Mouse (Mus musculus): ENCODE results near the gene Memo1. TPM values are rescaled to one million over a fixed set of nuclear protein-coding genes. Genes with fewer than 3 reads are reported as not detected.
"Not testable (repeated sequence)": the region's sequence is repeated elsewhere in the genome, so short reads cannot be mapped to it uniquely, and the experiment has no call there.

Memo1 gene
- polyA plus RNA-seq (2014; fragmentation: Nextera tagmentation; extraction: Ambion mirVana), result 86.4 and 89.3 TPM in 2 replicates

DNA sequence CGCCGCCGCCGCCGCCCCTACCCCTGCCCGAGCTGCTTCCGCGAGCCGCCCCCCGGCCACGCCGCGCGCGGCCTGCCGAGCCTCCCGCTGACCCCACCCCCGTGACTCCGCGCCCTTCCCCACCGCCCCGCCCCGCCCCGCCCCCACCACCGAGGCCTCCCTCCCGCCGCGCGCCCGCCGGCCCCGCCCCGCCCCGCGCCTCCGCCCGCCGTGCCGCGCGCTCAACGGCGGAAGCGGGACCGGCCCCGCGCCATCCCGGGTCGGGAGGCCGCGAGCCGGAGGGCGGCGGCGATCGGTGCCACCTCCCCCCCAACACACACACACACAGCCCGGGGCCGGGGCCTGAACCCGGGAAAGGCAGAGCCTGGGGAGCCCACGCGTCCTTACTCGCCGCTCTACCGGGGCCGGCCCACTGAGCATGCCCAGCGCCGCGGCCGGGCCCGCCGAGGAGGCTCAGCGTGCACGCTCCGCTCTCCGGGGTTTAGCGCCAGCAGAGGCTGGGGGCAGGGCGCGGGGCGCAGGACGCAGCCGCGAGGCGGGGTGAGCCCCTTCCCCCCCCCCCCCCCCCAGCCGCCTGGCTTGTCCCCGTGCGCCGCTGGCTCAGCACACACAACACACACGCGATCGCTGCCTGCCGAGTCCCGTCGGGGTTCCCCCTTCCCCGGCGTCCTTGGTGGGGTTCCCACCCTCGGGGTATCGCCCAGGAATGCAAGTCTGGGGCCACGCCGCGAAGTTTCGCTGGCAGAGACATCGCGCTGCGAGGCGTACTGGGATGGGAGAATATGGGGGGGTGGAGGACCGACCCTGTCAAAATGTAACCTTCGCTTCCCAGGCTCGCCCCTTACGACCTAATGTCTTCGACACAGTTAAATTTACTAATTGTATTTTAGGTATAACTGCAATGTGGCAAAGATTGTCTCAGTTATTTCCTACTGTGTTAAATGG, at the start of gene Memo1:
Gene Memo1, minus strand, starts transcription at position 496 of the 945 bp plus-strand sequence.
- H3K27me3 ChIP-seq (ENCODE audit: control insufficient read depth, insufficient read depth, low read length), result no peaks in the 10 kb centered on the region
- no peaks in the 10 kb centered on the region for H3K9me3 ChIP-seq (ENCODE audit: control insufficient read depth, low read length)
- ATAC-seq (ENCODE audit: insufficient read depth, low FRiP score, low TSS enrichment), result peak; percentile 89
- peak within 1 kb of the TSS; percentile 95 for H3K9ac ChIP-seq (ENCODE audit: low read length)
- peaks cover 10% of the 10 kb centered on the region; the same call in 1 of the 2 replicates for H3K4me1 ChIP-seq (ENCODE audit: control insufficient read depth, insufficient read depth, low read length)
- peak within 1 kb of the TSS; percentile 77 for H3K4me2 ChIP-seq (ENCODE audit: low read depth)
- peak; percentile 90 for DNase-seq (ENCODE audit: low spot score)
- H3K27ac ChIP-seq (ENCODE audit: low read depth, low read length), result peak within 1 kb of the TSS; percentile 94
- H3K36me3 ChIP-seq (ENCODE audit: control insufficient read depth, insufficient read depth, low read length), result peaks cover 2% of the 10 kb centered on the region
- H3K4me3 ChIP-seq (ENCODE audit: low read depth, low read length), result peak within 1 kb of the TSS; percentile 97
- 0% methylated on average over 26 of the region's 110 CpGs for WGBS

DNA sequence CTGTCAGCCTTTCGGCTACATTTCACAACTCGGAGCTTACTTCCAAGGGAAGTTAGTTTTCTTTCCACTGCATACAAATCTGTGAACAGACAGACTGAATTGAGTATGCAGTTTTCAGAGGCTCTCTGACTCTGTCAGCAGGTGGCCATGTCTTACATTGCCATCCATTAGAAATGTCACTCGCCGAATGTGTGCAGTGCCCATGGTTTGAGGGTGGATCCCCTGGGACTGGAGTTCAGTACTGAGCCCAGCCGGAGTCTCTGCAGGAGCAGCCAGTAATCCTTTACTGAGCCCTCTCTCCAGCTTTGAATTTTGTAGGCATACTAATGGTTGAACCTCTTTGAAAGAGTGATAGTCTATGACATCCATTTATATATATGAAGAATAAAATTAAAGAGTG, 45.8 kb upstream of the Memo1 start:
- H3K4me3 ChIP-seq (ENCODE audit: low read depth, low read length), result peak overlapping the region; percentile 97; the same call in 1 of the 2 replicates
- no peak overlapping the region for H3K9ac ChIP-seq (ENCODE audit: low read length)
- no peak overlapping the region for H3K27ac ChIP-seq (ENCODE audit: low read depth, low read length)
- H3K9me3 ChIP-seq (ENCODE audit: control insufficient read depth, low read length), result no peaks in the 10 kb centered on the region
- peak; percentile 22 for DNase-seq (ENCODE audit: low spot score)
- no peak for ATAC-seq (ENCODE audit: insufficient read depth, low FRiP score, low TSS enrichment)
- H3K4me1 ChIP-seq (ENCODE audit: control insufficient read depth, insufficient read depth, low read length), result peaks cover 11% of the 10 kb centered on the region; the same call in 1 of the 2 replicates
- no peaks in the 10 kb centered on the region for H3K27me3 ChIP-seq (ENCODE audit: control insufficient read depth, insufficient read depth, low read length)
- peak overlapping the region; percentile 1; the same call in 1 of the 2 replicates for H3K4me2 ChIP-seq (ENCODE audit: low read depth)
- no peaks in the 10 kb centered on the region for H3K36me3 ChIP-seq (ENCODE audit: control insufficient read depth, insufficient read depth, low read length)
- 51% methylated on average over 5 of the region's 5 CpGs for WGBS

DNA sequence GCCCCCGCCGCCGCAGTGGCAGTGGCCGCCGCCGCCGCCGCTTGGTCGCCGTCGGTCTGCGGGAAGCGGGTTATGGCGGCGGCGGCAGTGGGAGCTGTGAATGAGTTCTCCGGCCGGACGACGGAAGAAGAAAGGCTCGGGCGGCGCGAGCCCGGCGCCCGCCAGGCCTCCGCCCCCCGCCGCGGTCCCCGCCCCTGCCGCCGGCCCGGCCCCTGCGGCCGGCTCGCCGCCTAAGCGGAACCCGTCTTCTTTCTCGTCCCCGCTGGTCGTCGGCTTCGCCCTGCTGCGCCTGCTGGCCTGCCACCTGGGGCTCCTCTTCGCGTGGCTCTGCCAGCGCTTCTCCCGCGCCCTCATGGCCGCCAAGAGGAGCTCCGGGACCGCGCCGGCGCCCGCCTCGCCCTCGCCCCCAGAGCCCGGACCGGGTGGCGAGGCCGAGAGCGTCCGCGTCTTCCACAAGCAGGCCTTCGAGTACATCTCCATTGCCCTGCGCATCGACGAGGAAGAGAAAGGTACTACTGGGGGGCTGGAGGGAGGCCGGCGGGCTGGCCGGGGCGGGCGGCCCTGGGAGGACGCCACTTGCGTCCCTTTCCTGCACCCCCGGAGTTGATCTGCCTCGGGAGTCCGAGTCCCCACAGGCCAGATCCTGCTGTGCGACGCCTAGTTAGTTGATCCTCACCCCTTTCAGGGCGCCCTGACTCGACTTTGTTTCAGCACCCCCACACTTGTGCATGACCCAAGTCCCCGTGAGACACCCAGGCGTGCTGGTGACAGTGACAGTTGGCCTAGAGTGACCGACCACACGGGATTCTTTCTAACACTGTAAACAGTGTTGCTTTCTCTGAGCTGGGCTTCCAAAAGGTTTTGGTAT, 43.9 kb upstream of the Memo1 start, which contains the start of gene Spast:
Gene Spast, plus strand, starts transcription at position 51 of the 868 bp plus-strand sequence.
- H3K4me2 ChIP-seq (ENCODE audit: low read depth), result peak within 1 kb of the TSS; percentile 60
- ATAC-seq (ENCODE audit: insufficient read depth, low FRiP score, low TSS enrichment), result peak; percentile 77
- H3K27me3 ChIP-seq (ENCODE audit: control insufficient read depth, insufficient read depth, low read length), result no peaks in the 10 kb centered on the region
- H3K9me3 ChIP-seq (ENCODE audit: control insufficient read depth, low read length), result no peaks in the 10 kb centered on the region
- peak within 1 kb of the TSS; percentile 97 for H3K9ac ChIP-seq (ENCODE audit: low read length)
- H3K4me1 ChIP-seq (ENCODE audit: control insufficient read depth, insufficient read depth, low read length), result peaks cover 11% of the 10 kb centered on the region; the same call in 1 of the 2 replicates
- DNase-seq (ENCODE audit: low spot score), result peak; percentile 72
- peak within 1 kb of the TSS; percentile 97 for H3K27ac ChIP-seq (ENCODE audit: low read depth, low read length)
- no peaks in the 10 kb centered on the region for H3K36me3 ChIP-seq (ENCODE audit: control insufficient read depth, insufficient read depth, low read length)
- under 1% methylated on average over 48 of the region's 90 CpGs for WGBS
- H3K4me3 ChIP-seq (ENCODE audit: low read depth, low read length), result peak within 1 kb of the TSS; percentile 97

- H3K27me3 ChIP-seq (ENCODE audit: control insufficient read depth, insufficient read depth, low read length), result no peaks in the 10 kb centered on the region
- H3K4me1 ChIP-seq (ENCODE audit: control insufficient read depth, insufficient read depth, low read length), result peaks cover 11% of the 10 kb centered on the region; the same call in 1 of the 2 replicates
- peak overlapping the region; percentile 60 for H3K4me2 ChIP-seq (ENCODE audit: low read depth)
- DNase-seq (ENCODE audit: low spot score) (peak; percentile 98), ATAC-seq (ENCODE audit: insufficient read depth, low FRiP score, low TSS enrichment) (peak; percentile 90)
- peak overlapping the region; percentile 97 for H3K9ac ChIP-seq (ENCODE audit: low read length)
- H3K4me3 ChIP-seq (ENCODE audit: low read depth, low read length), result peak overlapping the region; percentile 97
- no peaks in the 10 kb centered on the region for H3K36me3 ChIP-seq (ENCODE audit: control insufficient read depth, insufficient read depth, low read length)
- no peaks in the 10 kb centered on the region for H3K9me3 ChIP-seq (ENCODE audit: control insufficient read depth, low read length)
- H3K27ac ChIP-seq (ENCODE audit: low read depth, low read length), result peak overlapping the region; percentile 97
- under 1% methylated on average over 34 of the region's 50 CpGs for WGBS
Observed at GRCm38 (mm10) chr17:74338225-74338931, 43.1 kb upstream of the Memo1 start.

DNA sequence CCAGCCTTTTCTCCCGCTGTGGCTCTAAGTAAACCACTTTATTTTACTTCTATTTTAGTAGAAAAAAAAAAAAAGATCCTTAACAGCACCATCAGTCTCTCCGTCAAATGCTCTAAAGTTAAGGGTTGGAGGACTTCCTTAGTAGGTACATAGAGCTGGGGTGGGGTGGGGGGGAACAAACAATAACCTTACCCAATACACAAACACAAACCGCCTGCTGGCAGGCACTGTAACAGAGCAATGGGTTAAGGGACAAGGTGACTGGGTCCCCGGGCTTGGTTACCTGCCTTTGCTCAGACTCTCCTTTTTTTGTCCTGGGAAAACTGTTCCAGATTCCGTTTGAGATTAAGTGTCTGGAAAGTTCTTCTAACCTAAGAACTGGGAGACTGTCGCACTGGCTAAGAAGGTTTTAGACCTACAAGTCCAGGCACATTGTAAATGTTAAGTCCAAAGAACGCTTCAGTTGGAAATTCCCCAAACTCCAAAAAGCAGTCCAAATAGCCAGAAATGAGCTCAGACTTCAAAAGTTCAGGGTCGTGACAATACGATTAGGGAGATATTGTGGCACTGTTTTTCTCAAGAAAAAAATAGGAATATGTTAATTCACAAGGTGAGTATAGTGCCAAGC, 35.8 kb upstream of the Memo1 start:
- ATAC-seq (ENCODE audit: insufficient read depth, low FRiP score, low TSS enrichment) (no peak), DNase-seq (ENCODE audit: low spot score) (no peak)
- Histone ChIP-seq H3K36me3 (ENCODE audit: control insufficient read depth, insufficient read depth, low read length) (no peaks in the 10 kb centered on the region), H3K4me1 (ENCODE audit: control insufficient read depth, insufficient read depth, low read length) (no peaks in the 10 kb centered on the region), H3K4me3 (ENCODE audit: low read depth, low read length) (no peak overlapping the region), H3K4me2 (ENCODE audit: low read depth) (no peak overlapping the region), H3K27me3 (ENCODE audit: control insufficient read depth, insufficient read depth, low read length) (no peaks in the 10 kb centered on the region), H3K9ac (ENCODE audit: low read length) (no peak overlapping the region), H3K27ac (ENCODE audit: low read depth, low read length) (no peak overlapping the region), H3K9me3 (ENCODE audit: control insufficient read depth, low read length) (no peaks in the 10 kb centered on the region)
- 83% methylated on average over 9 of the region's 9 CpGs for WGBS

DNA sequence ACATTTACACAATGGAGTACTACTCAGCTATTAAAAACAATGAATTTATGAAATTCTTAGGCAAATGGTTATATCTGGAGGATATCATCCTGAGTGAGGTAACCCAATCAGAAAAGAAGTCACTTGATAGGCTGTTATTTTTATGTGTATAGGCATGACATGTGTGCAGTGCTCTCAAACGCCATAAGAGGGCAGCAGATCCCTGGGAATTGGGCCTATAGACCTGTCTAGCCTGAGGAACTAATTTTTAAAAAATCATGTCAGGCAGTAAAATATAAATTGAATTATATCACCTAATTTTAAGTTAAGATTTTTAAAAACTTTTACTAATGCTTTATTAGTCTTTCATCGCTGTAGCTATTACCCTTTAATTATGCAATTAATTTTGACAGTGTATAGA, 32.8 kb upstream of the Memo1 start:
- ATAC-seq (ENCODE audit: insufficient read depth, low FRiP score, low TSS enrichment); H3K27ac ChIP-seq (ENCODE audit: low read depth, low read length); H3K36me3 ChIP-seq (ENCODE audit: control insufficient read depth, insufficient read depth, low read length); H3K9me3 ChIP-seq (ENCODE audit: control insufficient read depth, low read length); H3K4me2 ChIP-seq (ENCODE audit: low read depth); H3K4me1 ChIP-seq (ENCODE audit: control insufficient read depth, insufficient read depth, low read length); H3K9ac ChIP-seq (ENCODE audit: low read length); H3K27me3 ChIP-seq (ENCODE audit: control insufficient read depth, insufficient read depth, low read length); H3K4me3 ChIP-seq (ENCODE audit: low read depth, low read length): not testable (repeated sequence)
- WGBS, result 53% methylated on average over 2 of the region's 2 CpGs
- peak; percentile 69 for DNase-seq (ENCODE audit: low spot score)

DNA sequence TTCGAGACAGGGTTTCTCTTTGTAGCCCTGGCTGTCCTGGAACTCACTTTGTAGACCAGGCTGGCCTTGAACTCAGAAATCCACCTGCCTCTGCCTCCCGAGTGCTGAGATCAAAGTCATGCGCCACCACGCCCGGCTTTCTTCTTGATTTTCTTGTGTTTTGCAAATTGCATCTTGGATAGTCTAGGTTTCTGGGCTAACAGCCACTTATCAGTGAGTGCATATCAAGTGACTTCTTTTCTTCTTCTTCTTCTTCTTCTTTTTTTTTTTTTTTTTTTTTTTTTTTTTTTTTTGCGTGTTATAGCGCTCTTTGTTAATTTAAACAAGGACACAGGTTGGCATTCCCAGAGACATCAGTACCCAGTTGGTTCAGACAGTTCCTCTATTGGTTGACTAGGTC, 31.9 kb upstream of the Memo1 start:
- not testable (repeated sequence) for H3K27ac ChIP-seq (ENCODE audit: low read depth, low read length); H3K36me3 ChIP-seq (ENCODE audit: control insufficient read depth, insufficient read depth, low read length); ATAC-seq (ENCODE audit: insufficient read depth, low FRiP score, low TSS enrichment); H3K9me3 ChIP-seq (ENCODE audit: control insufficient read depth, low read length); H3K4me2 ChIP-seq (ENCODE audit: low read depth); H3K9ac ChIP-seq (ENCODE audit: low read length); H3K4me1 ChIP-seq (ENCODE audit: control insufficient read depth, insufficient read depth, low read length); H3K27me3 ChIP-seq (ENCODE audit: control insufficient read depth, insufficient read depth, low read length); H3K4me3 ChIP-seq (ENCODE audit: low read depth, low read length); DNase-seq (ENCODE audit: low spot score)
- 82% methylated on average over 7 of the region's 7 CpGs for WGBS

GRCm38 (mm10) chr17:74323844-74324243, 28.5 kb upstream of the Memo1 start, which contains the start of gene Dpy30:
Dpy30 (minus strand) TSS chr17:74323944.
- H3K4me3 ChIP-seq (ENCODE audit: low read depth, low read length), result no peak within 1 kb of the TSS
- no peak within 1 kb of the TSS for H3K9ac ChIP-seq (ENCODE audit: low read length)
- H3K4me2 ChIP-seq (ENCODE audit: low read depth), result no peak within 1 kb of the TSS
- H3K4me1 ChIP-seq (ENCODE audit: control insufficient read depth, insufficient read depth, low read length), result no peaks in the 10 kb centered on the region
- H3K27me3 ChIP-seq (ENCODE audit: control insufficient read depth, insufficient read depth, low read length), result no peaks in the 10 kb centered on the region
- H3K9me3 ChIP-seq (ENCODE audit: control insufficient read depth, low read length), result no peaks in the 10 kb centered on the region
- H3K36me3 ChIP-seq (ENCODE audit: control insufficient read depth, insufficient read depth, low read length), result no peaks in the 10 kb centered on the region
- 86% methylated on average over 2 of the region's 2 CpGs for WGBS
- DNase-seq (ENCODE audit: low spot score) (no peak), ATAC-seq (ENCODE audit: insufficient read depth, low FRiP score, low TSS enrichment) (no peak)
- no peak within 1 kb of the TSS for H3K27ac ChIP-seq (ENCODE audit: low read depth, low read length)
